Mouse (Mus musculus) kidney, adult 2 months (tissue): ENCODE measurements at regions not wholly inside any gene's neighbourhood (a gene's known extent, or its start where the extent isn't known, plus 50 kb on each side); places are given as distances from the start of the nearest gene placed in this dataset.

Experiments
- CTCF ChIP-seq: fragments of 200-500 bp; conservative IDR thresholded peaks from 2 replicates; pipeline ENCODE4 v1.5.1; 2011; ENCODE audit warnings: low read depth, mild to moderate bottlenecking, control low read depth, low read length, moderate library complexity, mixed read lengths; ENCODE audit not compliant: insufficient read depth, insufficient read length
- POLR2A ChIP-seq: fragments of 200-500 bp; IDR thresholded peaks from one replicate; pipeline ENCODE4 v1.6.1; 2011; ENCODE audit warnings: low read depth, low read length, control low read depth

GRCm38 (mm10) chr6:117650541-117650940 lies 190.4 kb upstream of the Zfp637 start:
- TF ChIP-seq CTCF (no peak), POLR2A (no peak)
